Mouse (Mus musculus): Measurements from ENCODE around the gene Itpkb. TPM values are rescaled to one million over a fixed set of nuclear protein-coding genes. Genes with fewer than 3 reads are reported as not detected.

Itpkb gene
- polyA plus RNA-seq, 1 experiment from 2014 or later: 8.4 TPM

GRCm38 (mm10) chr1:180318407-180318806, 11.9 kb upstream of the Itpkb start:
- no peaks in the 10 kb centered on the region for H3K27me3 ChIP-seq (replicated peaks; ENCODE audit: insufficient read depth, low read length)
- no peak overlapping the region for H3K27ac ChIP-seq (ENCODE audit: low read length)
- H3K9me3 ChIP-seq (ENCODE audit: low read length): no peaks in the 10 kb centered on the region
- H3K36me3 ChIP-seq (ENCODE audit: insufficient read depth, low read length): no peaks in the 10 kb centered on the region
- TF ChIP-seq EP300 (IDR thresholded peaks at IDR 0.05) (no peak), CTCF (IDR thresholded peaks at IDR 0.05) (no peak)
- no peak overlapping the region for H3K4me3 ChIP-seq (ENCODE audit: low read depth, low read length)
- ATAC-seq (no peak), DNase-seq (ENCODE audit: low spot score) (no peak)
- WGBS: 69% methylated on average over 5 of the region's 5 CpGs
- H3K4me2 ChIP-seq (replicated peaks; ENCODE audit: low read depth, low read length): no peak overlapping the region
- peaks cover 3% of the 10 kb centered on the region; the same call in 1 of the 2 replicates for H3K4me1 ChIP-seq (ENCODE audit: insufficient read depth, low read depth, low read length)
- H3K9ac ChIP-seq (replicated peaks; ENCODE audit: low read depth): no peak overlapping the region

- Histone ChIP-seq H3K36me3 (ENCODE audit: insufficient read depth, low read length) (no peaks in the 10 kb centered on the region), H3K27me3 (replicated peaks; ENCODE audit: insufficient read depth, low read length) (no peaks in the 10 kb centered on the region), H3K9me3 (ENCODE audit: low read length) (no peaks in the 10 kb centered on the region), H3K4me1 (ENCODE audit: insufficient read depth, low read depth, low read length) (no peaks in the 10 kb centered on the region), H3K9ac (replicated peaks; ENCODE audit: low read depth) (no peak overlapping the region), H3K4me2 (replicated peaks; ENCODE audit: low read depth, low read length) (no peak overlapping the region), H3K27ac (ENCODE audit: low read length) (no peak overlapping the region), H3K4me3 (ENCODE audit: low read depth, low read length) (no peak overlapping the region)
- DNase-seq (ENCODE audit: low spot score) (no peak), ATAC-seq (no peak)
- WGBS: 35% methylated on average over 10 of the region's 10 CpGs
- TF ChIP-seq EP300 (IDR thresholded peaks at IDR 0.05) (no peak), CTCF (IDR thresholded peaks at IDR 0.05) (no peak)
Measured at GRCm38 (mm10) chr1:180319895-180320294, 10.4 kb upstream of the Itpkb start.

GRCm38 (mm10) chr1:180322896-180323295, 7.4 kb upstream of the Itpkb start:
- no peaks in the 10 kb centered on the region for H3K4me1 ChIP-seq (ENCODE audit: insufficient read depth, low read depth, low read length)
- no peak overlapping the region for H3K27ac ChIP-seq (ENCODE audit: low read length)
- no peaks in the 10 kb centered on the region for H3K36me3 ChIP-seq (ENCODE audit: insufficient read depth, low read length)
- WGBS: 97% methylated on average over 3 of the region's 3 CpGs
- H3K4me2 ChIP-seq (replicated peaks; ENCODE audit: low read depth, low read length): no peak overlapping the region
- no peak overlapping the region for H3K9ac ChIP-seq (replicated peaks; ENCODE audit: low read depth)
- H3K4me3 ChIP-seq (ENCODE audit: low read depth, low read length): no peak overlapping the region
- no peak for DNase-seq (ENCODE audit: low spot score)
- no peaks in the 10 kb centered on the region for H3K27me3 ChIP-seq (replicated peaks; ENCODE audit: insufficient read depth, low read length)
- TF ChIP-seq CTCF (IDR thresholded peaks at IDR 0.05) (no peak), EP300 (IDR thresholded peaks at IDR 0.05) (no peak)
- no peak for ATAC-seq
- no peaks in the 10 kb centered on the region for H3K9me3 ChIP-seq (ENCODE audit: low read length)

- WGBS: 76% methylated on average over 5 of the region's 5 CpGs
- ATAC-seq: no peak
Measured at GRCm38 (mm10) chr1:180323491-180323890, 6.8 kb upstream of the Itpkb start.

GRCm38 (mm10) chr1:180324271-180324670, 6.0 kb upstream of the Itpkb start:
- DNase-seq (ENCODE audit: low spot score): no peak
- no peaks in the 10 kb centered on the region for H3K36me3 ChIP-seq (ENCODE audit: insufficient read depth, low read length)
- no peak overlapping the region for H3K4me3 ChIP-seq (ENCODE audit: low read depth, low read length)
- H3K4me1 ChIP-seq (ENCODE audit: insufficient read depth, low read depth, low read length): no peaks in the 10 kb centered on the region
- 74% methylated on average over 4 of the region's 4 CpGs for WGBS
- no peaks in the 10 kb centered on the region for H3K9me3 ChIP-seq (ENCODE audit: low read length)
- no peak overlapping the region for H3K9ac ChIP-seq (replicated peaks; ENCODE audit: low read depth)
- no peak for ATAC-seq
- no peak overlapping the region for H3K27ac ChIP-seq (ENCODE audit: low read length)
- no peak overlapping the region for H3K4me2 ChIP-seq (replicated peaks; ENCODE audit: low read depth, low read length)
- H3K27me3 ChIP-seq (replicated peaks; ENCODE audit: insufficient read depth, low read length): no peaks in the 10 kb centered on the region
- no peak for TF ChIP-seq CTCF (IDR thresholded peaks at IDR 0.05)
- TF ChIP-seq EP300 (IDR thresholded peaks at IDR 0.05): no peak

More at GRCm38 (mm10) chr1:180323491-180323890, 6.8 kb upstream of the Itpkb start:
- TF ChIP-seq CTCF (IDR thresholded peaks at IDR 0.05): no peak
- TF ChIP-seq EP300 (IDR thresholded peaks at IDR 0.05): no peak
- Histone ChIP-seq H3K4me2 (replicated peaks; ENCODE audit: low read depth, low read length) (no peak overlapping the region), H3K9me3 (ENCODE audit: low read length) (no peaks in the 10 kb centered on the region), H3K27me3 (replicated peaks; ENCODE audit: insufficient read depth, low read length) (no peaks in the 10 kb centered on the region), H3K27ac (ENCODE audit: low read length) (no peak overlapping the region), H3K36me3 (ENCODE audit: insufficient read depth, low read length) (no peaks in the 10 kb centered on the region), H3K4me3 (ENCODE audit: low read depth, low read length) (no peak overlapping the region), H3K4me1 (ENCODE audit: insufficient read depth, low read depth, low read length) (no peaks in the 10 kb centered on the region), H3K9ac (replicated peaks; ENCODE audit: low read depth) (no peak overlapping the region)
- DNase-seq (ENCODE audit: low spot score): no peak

- 17% methylated on average over 12 of the region's 12 CpGs for WGBS
- peak overlapping the region; percentile 96 for H3K4me2 ChIP-seq (replicated peaks; ENCODE audit: low read depth, low read length)
- no peak overlapping the region for H3K9ac ChIP-seq (replicated peaks; ENCODE audit: low read depth)
Measured at GRCm38 (mm10) chr1:180328794-180329665, 1.3 kb upstream of the Itpkb start.

More at GRCm38 (mm10) chr1:180328794-180329665, 1.3 kb upstream of the Itpkb start:
- no peak for ATAC-seq
- Histone ChIP-seq H3K36me3 (ENCODE audit: insufficient read depth, low read length) (no peaks in the 10 kb centered on the region), H3K27me3 (replicated peaks; ENCODE audit: insufficient read depth, low read length) (no peaks in the 10 kb centered on the region), H3K27ac (ENCODE audit: low read length) (peak overlapping the region; percentile 34), H3K9me3 (ENCODE audit: low read length) (no peaks in the 10 kb centered on the region), H3K4me1 (ENCODE audit: insufficient read depth, low read depth, low read length) (peaks cover 14% of the 10 kb centered on the region; the same call in 1 of the 2 replicates), H3K4me3 (ENCODE audit: low read depth, low read length) (no peak overlapping the region)
- TF ChIP-seq EP300 (IDR thresholded peaks at IDR 0.05) (peak; percentile 20; the same call in 1 of the 2 replicates), CTCF (IDR thresholded peaks at IDR 0.05) (peak; percentile 65)
- peak; percentile 73 for DNase-seq (ENCODE audit: low spot score)

Data from lung, postnatal 0 days (tissue).